Mouse (Mus musculus) kidney, postnatal 0 days (tissue): ENCODE measurements at regions not wholly inside any gene's neighbourhood (a gene's known extent, or its start where the extent isn't known, plus 50 kb on each side); places are given as distances from the start of the nearest gene placed in this dataset.

Experiments
- ATAC-seq: fragments of 200-750 bp; cut with Nextera tagmentation; replicated peaks from 2 replicates; pipeline ENCODE4 v1.8.0; 2017; ENCODE audit warnings: low read depth, moderate number of reproducible peaks, moderate TSS enrichment, moderate library complexity; ENCODE audit not compliant: low FRiP score
- DNase-seq: peaks from one replicate; pipeline ENCODE4 v3.0.0-alpha.2; 2016; ENCODE audit warnings: low spot score
- H3K27ac ChIP-seq: fragments of 300-500 bp; sonication (generic); 2 replicates; pipeline ENCODE4 v1.5.1; 2014; ENCODE audit warnings: mild to moderate bottlenecking
- H3K27me3 ChIP-seq: fragments of 300-500 bp; sonication (generic); 2 replicates; pipeline ENCODE4 v1.6.1; 2014; ENCODE audit warnings: low read length, mixed read lengths; ENCODE audit not compliant: insufficient read depth
- H3K36me3 ChIP-seq: fragments of 300-500 bp; sonication (generic); 2 replicates; pipeline ENCODE4 v1.6.1; 2014; ENCODE audit warnings: low read length, mixed read lengths; ENCODE audit not compliant: insufficient read depth
- H3K4me1 ChIP-seq: fragments of 300-500 bp; sonication (generic); replicated peaks from 2 replicates; pipeline ENCODE4 v1.6.1; 2014; ENCODE audit warnings: antibody characterized with exemption, low read length, mixed read lengths; ENCODE audit not compliant: insufficient read depth
- H3K4me2 ChIP-seq: fragments of 300-500 bp; sonication (generic); 2 replicates; pipeline ENCODE4 v1.6.1; 2014; ENCODE audit warnings: mild to moderate bottlenecking, low read length, moderate library complexity, mixed read lengths
- H3K4me3 ChIP-seq: fragments of 300-500 bp; sonication (generic); replicated peaks from 2 replicates; pipeline ENCODE4 v1.5.1; 2014; ENCODE audit warnings: low read depth, low read length
- H3K9ac ChIP-seq: fragments of 300-500 bp; sonication (generic); 2 replicates; pipeline ENCODE4 v1.6.1; 2014; ENCODE audit warnings: low read depth, low read length
- H3K9me3 ChIP-seq: fragments of 300-500 bp; sonication (generic); replicated peaks from 2 replicates; pipeline ENCODE4 v1.6.1; 2016; ENCODE audit warnings: low read length, inconsistent platforms, mixed read lengths
- CTCF ChIP-seq: IDR thresholded peaks from 2 replicates; pipeline ENCODE4 v1.5.1; 2016; ENCODE audit warnings: antibody characterized with exemption, low read depth, mild to moderate bottlenecking, moderate library complexity
- WGBS: fragments of 180-500 bp; shearing (Covaris S2); extraction: QIAGEN DNeasy Blood & Tissue Kit; methylation state at CpG from one replicate; pipeline ENCODE4 v1.1.7; 2014; 5-methylcytosine and 5-hydroxymethylcytosine counted together

DNA sequence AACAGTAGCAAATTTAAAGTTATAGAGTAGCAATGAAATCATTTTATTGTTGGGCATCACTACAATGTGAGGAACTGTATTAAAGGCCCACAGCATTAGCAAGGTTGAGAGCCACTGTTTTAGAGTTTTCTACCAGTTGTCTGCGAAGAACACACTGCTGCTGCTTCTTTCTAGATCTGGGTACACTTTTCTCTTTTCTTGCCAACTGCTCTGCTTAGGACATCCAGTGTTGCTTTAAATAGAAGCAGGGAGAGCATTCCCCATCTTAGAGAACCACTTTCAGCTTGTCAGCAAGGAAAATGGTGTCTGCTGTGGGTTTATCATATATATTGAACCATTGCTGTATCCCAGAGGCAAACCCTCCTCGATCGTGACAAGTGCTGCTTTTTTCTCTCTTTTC is 131.0 kb upstream of the Nxpe4 start:
- no peak overlapping the region for H3K4me2 ChIP-seq
- no peaks in the 10 kb centered on the region for H3K27me3 ChIP-seq
- DNase-seq (no peak), ATAC-seq (no peak)
- H3K9me3 ChIP-seq: no peaks in the 10 kb centered on the region
- no peak overlapping the region for H3K9ac ChIP-seq
- H3K4me3 ChIP-seq: no peak overlapping the region
- no peaks in the 10 kb centered on the region for H3K36me3 ChIP-seq
- H3K4me1 ChIP-seq: no peaks in the 10 kb centered on the region
- H3K27ac ChIP-seq: no peak overlapping the region
- TF ChIP-seq CTCF: no peak
- 89% methylated on average over 3 of the region's 3 CpGs for WGBS

DNA sequence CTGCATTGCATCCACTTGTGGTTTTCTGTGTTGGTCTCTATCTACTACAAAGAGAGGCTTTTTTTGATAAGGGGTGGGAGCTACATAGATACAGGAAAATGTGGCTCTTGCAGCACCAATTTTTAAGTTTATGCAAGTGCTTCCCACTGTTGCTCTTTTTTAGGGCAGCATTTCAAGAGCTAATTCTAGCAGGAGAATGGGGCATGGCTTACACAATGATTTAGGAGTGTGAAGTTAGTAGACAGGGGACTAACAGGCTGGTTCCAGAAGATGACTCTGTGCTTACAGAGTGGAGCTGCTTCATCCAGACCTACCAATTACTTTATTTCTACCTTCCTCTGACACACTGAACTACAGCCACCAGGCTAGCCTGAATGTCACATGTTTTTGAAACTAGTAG is 125.9 kb upstream of the Nxpe4 start:
- no peaks in the 10 kb centered on the region for H3K27me3 ChIP-seq
- no peaks in the 10 kb centered on the region for H3K4me1 ChIP-seq
- H3K36me3 ChIP-seq: no peaks in the 10 kb centered on the region
- no peaks in the 10 kb centered on the region for H3K9me3 ChIP-seq
- DNase-seq: no peak
- H3K4me2 ChIP-seq: no peak overlapping the region
- H3K27ac ChIP-seq: no peak overlapping the region
- no peak for TF ChIP-seq CTCF
- no peak overlapping the region for H3K9ac ChIP-seq
- H3K4me3 ChIP-seq: no peak overlapping the region
- ATAC-seq: no peak

DNA sequence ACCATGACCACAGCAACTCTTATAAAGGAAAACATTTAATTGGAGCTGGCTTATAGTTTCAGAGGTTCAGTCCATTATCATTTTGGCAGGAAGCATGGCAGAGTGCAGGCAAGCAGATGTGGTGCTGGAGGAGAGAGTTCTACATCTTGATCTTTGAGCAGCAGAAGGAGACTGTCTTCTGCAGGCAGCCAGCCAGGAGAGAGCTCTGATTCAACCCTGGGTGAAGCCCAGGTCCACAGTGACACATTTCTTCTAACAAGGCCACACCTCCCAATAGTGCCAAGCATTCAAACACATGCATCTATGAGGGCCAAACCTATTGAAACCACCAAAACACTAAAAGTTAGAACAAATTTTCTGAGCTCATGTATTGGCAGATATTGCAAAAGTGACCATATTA is 117.0 kb upstream of the Nxpe4 start:
- TF ChIP-seq CTCF: no peak
- Histone ChIP-seq H3K4me3 (no peak overlapping the region), H3K4me2 (no peak overlapping the region), H3K9me3 (no peaks in the 10 kb centered on the region), H3K27me3 (no peaks in the 10 kb centered on the region), H3K9ac (no peak overlapping the region), H3K36me3 (no peaks in the 10 kb centered on the region), H3K27ac (no peak overlapping the region), H3K4me1 (no peaks in the 10 kb centered on the region)
- DNase-seq (no peak), ATAC-seq (no peak)

DNA sequence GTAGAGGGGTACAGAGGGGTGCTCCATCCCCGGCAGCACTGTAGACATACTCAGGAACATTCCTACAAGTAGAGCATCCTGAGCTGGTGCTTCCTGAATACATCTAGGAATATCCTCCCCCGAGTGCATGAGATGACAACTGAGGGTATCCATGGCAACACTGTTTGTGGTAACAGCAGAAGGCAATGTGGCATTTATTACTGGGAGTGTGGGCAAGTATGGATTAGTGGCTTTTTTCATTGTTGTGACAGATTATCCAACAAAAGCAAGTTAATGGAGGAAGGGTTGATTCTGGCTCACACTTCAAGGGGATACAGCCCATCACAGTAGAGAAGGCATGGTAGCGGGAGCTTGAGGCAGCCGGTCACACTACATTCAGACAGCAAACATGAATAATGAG is 114.0 kb upstream of the Nxpe4 start:
- H3K9me3 ChIP-seq: no peaks in the 10 kb centered on the region
- ATAC-seq (no peak), DNase-seq (no peak)
- no peak overlapping the region for H3K4me3 ChIP-seq
- H3K4me1 ChIP-seq: no peaks in the 10 kb centered on the region
- WGBS: 85% methylated on average over 4 of the region's 4 CpGs
- no peak overlapping the region for H3K27ac ChIP-seq
- TF ChIP-seq CTCF: no peak
- H3K27me3 ChIP-seq: no peaks in the 10 kb centered on the region
- no peak overlapping the region for H3K9ac ChIP-seq
- no peak overlapping the region for H3K4me2 ChIP-seq
- H3K36me3 ChIP-seq: no peaks in the 10 kb centered on the region

DNA sequence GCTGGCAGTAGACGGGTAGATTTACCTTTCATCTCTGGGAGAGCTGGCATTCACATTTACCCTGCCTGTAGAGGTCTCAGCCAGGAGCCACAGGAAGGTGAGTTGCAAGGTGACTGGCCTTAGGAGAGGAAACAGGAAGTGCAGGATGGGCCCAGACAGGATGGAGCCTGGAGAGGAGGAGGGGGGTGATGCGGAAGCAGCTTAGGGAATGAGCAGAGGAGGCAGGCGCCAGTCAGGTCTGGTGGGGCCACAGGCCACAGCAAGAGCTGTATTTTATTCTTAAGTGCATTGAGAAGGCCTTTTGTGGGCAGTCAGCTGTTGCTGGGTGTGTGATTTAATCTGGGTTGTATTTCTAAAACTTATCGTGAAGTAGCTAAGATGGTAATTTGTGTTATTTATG is 108.2 kb upstream of the Nxpe4 start:
- no peaks in the 10 kb centered on the region for H3K9me3 ChIP-seq
- ATAC-seq: 0 out of 2 replicates have a peak, but pooled peaks have one; percentile 43
- H3K27ac ChIP-seq: no peak overlapping the region
- no peak overlapping the region for H3K4me2 ChIP-seq
- H3K9ac ChIP-seq: no peak overlapping the region
- H3K36me3 ChIP-seq: no peaks in the 10 kb centered on the region
- WGBS: 27% methylated on average over 4 of the region's 4 CpGs
- no peak overlapping the region for H3K4me3 ChIP-seq
- peak; percentile 66 for DNase-seq
- no peak for TF ChIP-seq CTCF
- peaks cover 6% of the 10 kb centered on the region; the same call in 1 of the 2 replicates for H3K4me1 ChIP-seq
- no peaks in the 10 kb centered on the region for H3K27me3 ChIP-seq

DNA sequence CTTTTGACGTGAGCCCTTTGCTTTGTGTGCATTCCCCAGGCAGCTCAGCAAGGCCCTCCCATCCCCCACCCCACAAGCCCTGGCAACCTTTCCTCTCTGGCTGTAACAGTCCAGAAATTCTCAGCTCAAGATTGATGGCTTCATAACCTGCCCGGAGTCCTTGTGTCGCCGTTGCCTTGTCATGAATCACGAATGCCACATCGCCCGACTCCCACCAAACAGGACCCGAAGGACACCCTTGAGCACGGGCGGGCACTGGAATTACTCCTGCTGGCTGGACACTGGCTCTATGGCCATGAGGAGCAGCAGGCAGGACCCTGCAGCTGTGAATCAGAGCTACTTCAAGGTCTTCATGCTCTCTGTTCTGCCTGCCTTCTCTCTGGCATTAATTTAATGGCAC is 106.6 kb upstream of the Nxpe4 start:
- Histone ChIP-seq H3K36me3 (no peaks in the 10 kb centered on the region), H3K4me2 (no peak overlapping the region), H3K9me3 (no peaks in the 10 kb centered on the region), H3K27me3 (no peaks in the 10 kb centered on the region), H3K27ac (no peak overlapping the region), H3K4me3 (no peak overlapping the region), H3K4me1 (peaks cover 6% of the 10 kb centered on the region; the same call in 1 of the 2 replicates), H3K9ac (no peak overlapping the region)
- no peak; the same call in 1 of the 2 replicates for ATAC-seq
- peak; percentile 48 for DNase-seq
- TF ChIP-seq CTCF: no peak
- 24% methylated on average over 10 of the region's 10 CpGs for WGBS

DNA sequence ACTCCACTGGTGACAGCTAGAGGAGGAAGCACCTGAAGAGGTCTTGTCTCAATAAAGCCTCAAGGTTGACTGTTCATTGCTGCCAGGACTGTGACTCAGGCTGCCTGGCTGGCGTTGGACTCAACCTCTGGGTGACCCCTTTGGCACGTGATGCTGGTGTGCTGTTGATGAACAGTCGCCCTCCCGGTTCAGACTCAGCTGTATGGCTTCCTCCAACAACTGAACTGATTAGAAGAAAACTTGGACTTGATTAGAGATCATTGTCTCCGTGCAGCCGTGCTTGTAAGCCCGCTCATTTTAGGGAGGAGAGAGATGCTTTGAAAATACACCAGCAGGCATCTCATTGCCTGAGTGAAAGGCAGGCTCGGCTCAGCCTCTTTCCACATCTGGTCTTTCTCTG is 103.2 kb upstream of the Nxpe4 start:
- H3K4me3 ChIP-seq: no peak overlapping the region
- H3K9ac ChIP-seq: no peak overlapping the region
- H3K27me3 ChIP-seq: no peaks in the 10 kb centered on the region
- ATAC-seq (no peak; the same call in 1 of the 2 replicates), DNase-seq (peak; percentile 4)
- WGBS: 40% methylated on average over 8 of the region's 8 CpGs
- H3K27ac ChIP-seq: no peak overlapping the region
- no peaks in the 10 kb centered on the region for H3K36me3 ChIP-seq
- no peak overlapping the region for H3K4me2 ChIP-seq
- H3K4me1 ChIP-seq: peaks cover 6% of the 10 kb centered on the region; the same call in 1 of the 2 replicates
- H3K9me3 ChIP-seq: no peaks in the 10 kb centered on the region
- TF ChIP-seq CTCF: no peak
